Mouse (Mus musculus) cortical plate, adult 2 months (tissue): Measurements from ENCODE around the gene Tnnc2. TPM values are rescaled to one million over a fixed set of nuclear protein-coding genes. Genes with fewer than 3 reads are reported as not detected.

Experiments used
- H3K27ac ChIP-seq: fragments of 200-500 bp; 2 replicates; pipeline ENCODE4 v1.5.1; 2012; ENCODE audit warnings: low read length, control low read depth, inconsistent platforms; ENCODE audit not compliant: insufficient read depth
- H3K4me1 ChIP-seq: fragments of 200-500 bp; 2 replicates; pipeline ENCODE4 v1.6.1; 2011; ENCODE audit warnings: low read length; ENCODE audit not compliant: control insufficient read depth, insufficient read depth
- H3K4me3 ChIP-seq: fragments of 200-500 bp; 2 replicates; pipeline ENCODE4 v1.5.1; 2011; ENCODE audit warnings: mild to moderate bottlenecking, low read length, control low read depth; ENCODE audit not compliant: insufficient read depth
- CTCF ChIP-seq: fragments of 200-500 bp; IDR thresholded peaks from 2 replicates; pipeline ENCODE4 v1.5.1; 2011; ENCODE audit warnings: mild to moderate bottlenecking, control low read depth, low read length; ENCODE audit not compliant: insufficient read depth; ENCODE audit errors: extremely low read depth
- POLR2A ChIP-seq: fragments of 200-500 bp; IDR thresholded peaks from 2 replicates; pipeline ENCODE4 v1.6.1; 2011; ENCODE audit warnings: mild to moderate bottlenecking, low read length, control low read depth; ENCODE audit not compliant: insufficient read depth; ENCODE audit errors: extremely low read depth
- polyA plus RNA-seq: library from polyadenylated mRNA; depleted of rRNA; stranded (reverse); fragments of >200 nt; gene quantifications from 2 replicates; pipeline ENCODE4 v1.2.3, GENCODE M21; 2012

The Tnnc2 gene
- polyA plus RNA-seq, 1 experiment = 1.6 TPM

DNA sequence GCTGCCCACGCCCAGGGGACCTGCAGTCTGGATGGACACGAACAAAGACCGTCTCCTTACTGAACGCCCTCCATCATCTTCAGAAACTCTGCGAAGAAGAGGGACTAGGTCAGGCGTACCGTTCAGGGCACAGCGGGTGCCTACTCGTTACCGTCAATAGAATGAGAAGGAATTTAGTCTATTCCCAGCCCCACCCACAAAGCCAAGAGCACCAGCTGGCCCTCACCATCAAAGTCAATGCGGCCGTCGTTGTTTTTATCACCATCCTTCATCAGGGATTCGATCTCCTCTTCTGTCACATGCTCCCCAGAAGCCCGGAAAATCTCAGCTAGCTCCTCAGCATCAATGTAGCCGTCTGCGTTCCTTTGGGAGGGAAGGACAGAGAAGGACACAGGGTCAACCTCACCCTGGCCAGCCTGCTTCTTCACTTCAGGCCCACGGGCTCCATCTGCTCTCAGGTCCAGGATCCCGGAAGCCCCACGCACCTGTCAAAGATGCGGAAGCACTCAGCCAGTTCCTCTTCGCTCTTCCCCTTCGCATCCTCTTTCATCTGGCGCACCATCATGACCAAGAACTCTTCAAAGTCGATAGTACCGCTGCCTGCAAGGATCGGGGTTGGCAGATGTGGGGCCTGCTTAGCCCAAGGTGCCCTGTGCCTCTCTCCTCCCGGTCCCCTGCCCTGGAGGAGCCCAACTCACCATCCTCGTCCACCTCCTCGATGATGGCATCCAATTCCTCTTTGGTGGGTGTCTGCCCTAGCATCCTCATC is 2.3 kb downstream of the Tnnc2 start:
- H3K4me1 ChIP-seq = no peaks in the 10 kb centered on the region
- H3K4me3 ChIP-seq = no peak overlapping the region
- no peak overlapping the region for H3K27ac ChIP-seq
- TF ChIP-seq CTCF = no peak
- TF ChIP-seq POLR2A = no peak

DNA sequence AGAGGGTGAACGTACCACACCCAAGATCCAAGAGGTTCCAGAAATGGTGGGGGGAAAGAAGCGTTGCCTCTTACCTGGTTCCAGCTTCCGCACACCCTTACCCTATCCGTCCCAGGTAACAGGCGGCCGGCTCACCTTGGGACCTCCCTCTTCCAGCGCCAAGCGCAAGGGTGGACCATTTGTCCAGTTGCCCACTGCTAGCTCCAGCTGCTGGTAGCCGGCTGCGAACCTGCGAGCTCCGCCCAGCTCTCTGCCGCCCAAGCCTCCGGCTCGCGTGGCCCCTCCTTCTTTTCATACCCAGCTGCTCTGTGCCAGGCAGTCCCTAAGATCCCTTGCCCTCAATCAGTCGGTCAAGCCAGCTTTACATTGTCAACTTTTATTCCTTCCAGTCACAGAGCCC is 3.0 kb downstream of the Tnnc2 start:
- no peak overlapping the region for H3K27ac ChIP-seq
- TF ChIP-seq CTCF = no peak
- no peak for TF ChIP-seq POLR2A
- no peak overlapping the region for H3K4me3 ChIP-seq
- H3K4me1 ChIP-seq = no peaks in the 10 kb centered on the region

DNA sequence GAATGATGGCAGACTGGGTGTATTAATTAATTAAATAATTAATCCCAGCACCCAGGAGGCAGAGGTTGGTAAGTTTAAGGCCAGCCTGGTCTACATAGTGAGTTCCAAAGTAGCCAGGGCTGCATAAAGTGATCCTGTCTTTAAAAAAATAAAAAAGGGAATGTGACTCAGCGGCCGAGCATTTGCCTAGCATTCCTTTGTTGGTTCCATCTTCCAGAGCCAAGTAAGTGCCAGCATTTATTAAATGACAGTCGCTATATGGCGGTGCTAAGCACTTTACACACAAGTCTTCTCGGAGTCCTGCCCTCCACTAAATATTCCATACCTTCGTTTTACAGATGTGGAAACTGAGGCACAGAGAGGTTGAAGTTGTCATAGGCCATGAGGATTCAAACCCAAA is 3.6 kb downstream of the Tnnc2 start:
- Histone ChIP-seq H3K4me3 (no peak overlapping the region), H3K4me1 (no peaks in the 10 kb centered on the region), H3K27ac (no peak overlapping the region)
- TF ChIP-seq POLR2A = no peak
- TF ChIP-seq CTCF = no peak

DNA sequence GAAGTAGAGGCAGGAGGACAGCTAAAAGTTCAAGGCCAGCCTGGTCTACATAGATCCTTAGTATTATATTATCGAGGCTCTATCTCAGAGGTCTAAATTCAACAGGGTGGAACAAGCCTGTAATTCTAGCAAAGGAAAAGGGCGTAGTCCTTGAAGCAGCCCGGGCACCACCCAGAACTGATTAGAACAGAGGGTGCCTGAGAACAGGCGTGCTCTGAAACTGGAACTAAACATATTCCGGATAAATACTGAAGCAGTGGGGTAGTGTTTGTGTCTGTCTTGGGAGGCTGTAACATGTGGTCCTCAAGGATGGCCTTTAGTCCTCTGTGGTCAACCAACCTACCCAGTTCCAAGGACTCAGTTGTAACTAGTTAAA is 5.8 kb downstream of the Tnnc2 start:
- TF ChIP-seq POLR2A = no peak
- no peak for TF ChIP-seq CTCF
- H3K4me1 ChIP-seq = no peaks in the 10 kb centered on the region
- H3K27ac ChIP-seq = no peak overlapping the region
- H3K4me3 ChIP-seq = no peak overlapping the region

- H3K4me3 ChIP-seq = no peak overlapping the region
- H3K4me1 ChIP-seq = no peaks in the 10 kb centered on the region
- H3K27ac ChIP-seq = no peak overlapping the region
- TF ChIP-seq CTCF (no peak), POLR2A (no peak)
These were observed 6.4 kb downstream of the Tnnc2 start for GRCm38 (mm10) chr2:164773229-164773988.

DNA sequence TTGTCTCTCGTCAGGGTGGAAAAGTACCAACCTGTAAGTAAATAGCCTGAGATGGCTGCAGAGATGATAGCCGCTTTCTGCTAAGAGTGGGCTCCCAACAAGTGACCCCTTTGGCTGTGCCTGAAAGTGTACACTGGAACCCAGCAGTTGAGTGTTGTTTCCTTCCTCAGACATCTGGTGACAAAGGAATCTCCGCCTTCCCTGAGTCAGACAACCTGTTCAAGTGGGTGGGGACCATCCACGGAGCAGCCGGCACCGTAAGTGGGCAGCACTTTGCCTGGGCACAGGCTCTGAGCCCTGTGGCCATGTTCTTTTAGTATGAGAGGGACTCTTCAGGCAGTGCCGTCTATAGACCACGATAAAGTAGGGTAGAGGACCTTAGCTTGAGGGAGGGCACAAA is 8.6 kb downstream of the Tnnc2 start:
- Histone ChIP-seq H3K27ac (no peak overlapping the region), H3K4me1 (no peaks in the 10 kb centered on the region), H3K4me3 (no peak overlapping the region)
- TF ChIP-seq CTCF (no peak), POLR2A (no peak)

DNA sequence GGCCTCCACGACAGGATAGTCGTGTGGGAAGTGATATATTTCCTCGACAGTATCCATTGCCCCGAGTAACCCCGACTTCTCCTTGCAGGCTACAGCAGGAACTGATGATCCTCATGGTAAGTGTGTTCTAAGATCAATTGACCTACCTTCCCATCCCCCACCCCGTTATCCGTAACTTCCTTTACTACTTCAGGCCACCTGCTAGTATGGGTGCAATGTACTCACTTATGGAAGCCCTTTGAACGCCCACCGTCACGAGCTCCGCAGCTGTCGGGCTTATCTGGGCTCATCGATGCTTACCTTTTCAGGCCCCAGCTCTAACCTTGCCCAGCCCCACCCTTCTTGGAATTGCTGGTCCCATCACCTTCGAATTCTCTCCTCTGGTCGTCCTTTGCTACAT is 9.5 kb downstream of the Tnnc2 start:
- H3K4me3 ChIP-seq = peak overlapping the region; percentile 34; the same call in 1 of the 2 replicates
- H3K4me1 ChIP-seq = no peaks in the 10 kb centered on the region
- H3K27ac ChIP-seq = no peak overlapping the region
- TF ChIP-seq POLR2A (no peak), CTCF (no peak)

DNA sequence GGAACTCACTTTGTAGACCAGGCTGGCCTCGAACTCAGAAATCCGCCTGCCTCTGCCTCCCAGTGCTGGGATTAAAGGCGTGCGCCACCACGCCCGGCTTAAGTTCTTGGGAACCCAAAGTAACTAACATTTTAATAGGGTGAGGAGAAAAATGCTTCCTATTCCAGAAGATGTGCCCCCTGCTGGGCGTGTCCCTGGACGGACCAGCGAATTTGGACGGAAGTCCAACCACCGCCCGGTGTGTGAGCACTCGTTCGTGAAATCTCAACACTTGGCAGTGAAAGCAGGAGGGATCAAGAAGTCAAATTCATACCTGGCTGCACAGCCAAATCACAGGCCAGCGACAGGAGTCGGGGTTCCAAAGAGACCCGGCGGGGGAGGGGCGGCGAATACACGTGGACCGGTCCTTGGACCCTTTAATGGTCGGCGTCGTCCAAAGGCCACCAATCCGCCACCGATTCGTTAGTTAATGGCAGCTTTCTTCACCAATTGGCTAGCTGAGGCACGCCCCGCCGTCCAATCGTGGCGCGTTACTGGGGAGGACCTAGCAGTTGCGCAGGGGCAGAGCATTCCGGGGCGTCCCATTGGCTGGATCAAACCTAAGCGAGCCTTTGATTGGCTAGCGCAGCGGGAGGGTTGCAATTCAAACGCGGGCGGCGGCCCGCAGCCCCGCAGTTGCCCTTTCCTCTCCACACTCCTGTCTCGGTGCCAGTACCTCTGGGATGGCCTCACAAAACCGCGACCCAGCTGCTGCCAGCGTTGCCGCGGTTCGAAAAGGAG is 10.3 kb downstream of the Tnnc2 start, which contains the start of gene Ube2c:
Gene Ube2c, plus strand, starts transcription at position 641 of the 780 bp plus-strand sequence.
- peak within 1 kb of the TSS; percentile 34 for H3K4me3 ChIP-seq
- no peak within 1 kb of the TSS for H3K27ac ChIP-seq
- no peaks in the 10 kb centered on the region for H3K4me1 ChIP-seq
- TF ChIP-seq POLR2A = no peak
- TF ChIP-seq CTCF = 0 out of 2 replicates have a peak, but pooled peaks have one; percentile 2

DNA sequence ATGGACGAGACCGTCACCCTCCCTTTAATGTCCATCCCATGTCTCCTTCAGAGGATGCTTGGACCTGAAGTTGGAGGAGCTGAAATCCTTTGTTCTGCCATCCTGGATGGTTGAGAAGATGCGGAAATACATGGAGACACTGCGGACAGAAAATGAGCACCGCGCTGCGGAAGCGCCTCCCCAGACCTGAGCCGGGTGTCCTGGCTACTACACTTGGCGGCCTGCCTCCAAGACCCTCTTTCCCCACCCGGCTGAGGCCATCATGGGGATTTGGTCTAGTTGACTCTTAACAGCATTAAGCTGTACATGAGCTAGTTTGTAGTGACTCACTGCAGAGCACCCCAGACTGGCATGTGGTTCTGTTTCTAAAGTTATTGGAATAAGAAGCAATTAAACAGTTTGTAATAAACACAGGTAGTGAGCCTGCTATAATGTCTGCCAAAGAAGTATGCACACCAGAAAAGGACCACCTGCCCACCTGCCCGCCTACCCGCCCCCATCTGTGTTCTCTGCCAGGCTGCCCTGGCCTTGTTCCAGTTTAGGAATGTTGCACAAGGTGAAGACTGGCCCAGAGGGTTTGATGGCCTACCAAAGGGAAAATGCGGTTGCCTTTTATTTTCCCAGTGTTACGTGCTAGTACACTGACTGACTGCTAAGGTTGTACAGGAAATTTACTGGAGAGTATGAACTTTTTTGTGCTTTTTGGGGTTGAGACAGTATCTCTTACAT is 11.8 kb downstream of the Tnnc2 start:
- Histone ChIP-seq H3K4me3 (no peak overlapping the region), H3K4me1 (no peaks in the 10 kb centered on the region), H3K27ac (no peak overlapping the region)
- no peak for TF ChIP-seq POLR2A
- TF ChIP-seq CTCF = no peak
